Mouse (Mus musculus): ENCODE data around the gene Eloa. TPM values are rescaled to one million over a fixed set of nuclear protein-coding genes. Genes with fewer than 3 reads are reported as not detected.
"Not testable (repeated sequence)": the region's sequence is repeated elsewhere in the genome, so short reads cannot be mapped to it uniquely, and the experiment has no call there.

Eloa gene
- polyA plus RNA-seq (2012; rRNA removed): 11.4 and 12.3 TPM in 2 replicates

DNA sequence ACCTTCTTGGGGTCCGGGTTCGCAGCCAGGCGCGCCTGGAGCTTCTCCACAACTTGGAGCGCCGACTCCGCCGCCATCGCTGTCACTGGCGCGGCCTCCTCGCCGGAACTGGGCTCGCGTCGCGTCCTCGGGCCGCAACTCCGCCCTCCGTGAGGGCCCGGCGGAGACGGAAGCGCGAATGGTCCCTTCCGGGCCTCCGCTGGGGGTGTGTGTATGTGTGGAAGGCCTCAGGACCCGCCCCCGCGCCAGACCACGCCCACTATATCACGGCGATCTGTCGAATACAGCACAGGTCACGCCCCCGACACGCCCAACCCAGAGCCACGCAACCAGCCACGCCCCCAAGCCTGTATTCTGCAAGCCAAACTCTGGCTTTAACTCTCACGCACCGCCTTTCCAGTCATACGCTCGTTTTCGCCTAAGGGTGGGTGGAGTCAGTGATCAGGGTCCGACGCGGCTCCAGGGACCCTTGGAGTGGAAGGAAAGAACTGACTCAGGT is at the start of gene Eloa:
Gene Eloa, minus strand, starts transcription at position 215 of the 499 bp plus-strand sequence.
- peak; percentile 94 for DNase-seq (ENCODE audit: low read depth, low spot score)

GRCm38 (mm10) chr4:136071178-136071714 is 49.7 kb upstream of the Eloa start:
- WGBS: 6% methylated on average over 15 of the region's 15 CpGs
- DNase-seq (ENCODE audit: low read depth, low spot score): no peak

More for the DNA sequence above, at the start of gene Eloa:
- under 1% methylated on average over 48 of the region's 48 CpGs for WGBS

DNA sequence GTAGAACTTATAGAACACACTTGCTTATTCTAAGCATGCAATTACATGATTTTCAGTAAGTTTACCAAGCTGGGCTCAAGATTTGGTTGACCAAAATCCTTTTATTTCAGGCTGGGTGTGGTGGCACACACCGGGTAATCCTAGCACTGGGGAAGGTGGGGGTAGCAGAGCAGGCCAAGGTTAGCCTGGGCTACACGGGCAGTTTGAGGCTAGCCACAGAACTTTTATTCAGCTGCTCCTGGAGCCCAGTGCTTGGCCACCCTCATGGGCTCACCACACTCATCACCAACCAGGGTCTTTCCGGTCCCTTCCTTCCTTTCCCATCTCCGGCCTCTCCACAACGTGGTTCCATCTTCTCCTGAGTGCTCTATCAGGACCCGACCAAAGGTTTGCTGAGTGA is 49.0 kb upstream of the Eloa start:
- WGBS: 74% methylated on average over 6 of the region's 6 CpGs
- no peak for DNase-seq (ENCODE audit: low read depth, low spot score)

DNA sequence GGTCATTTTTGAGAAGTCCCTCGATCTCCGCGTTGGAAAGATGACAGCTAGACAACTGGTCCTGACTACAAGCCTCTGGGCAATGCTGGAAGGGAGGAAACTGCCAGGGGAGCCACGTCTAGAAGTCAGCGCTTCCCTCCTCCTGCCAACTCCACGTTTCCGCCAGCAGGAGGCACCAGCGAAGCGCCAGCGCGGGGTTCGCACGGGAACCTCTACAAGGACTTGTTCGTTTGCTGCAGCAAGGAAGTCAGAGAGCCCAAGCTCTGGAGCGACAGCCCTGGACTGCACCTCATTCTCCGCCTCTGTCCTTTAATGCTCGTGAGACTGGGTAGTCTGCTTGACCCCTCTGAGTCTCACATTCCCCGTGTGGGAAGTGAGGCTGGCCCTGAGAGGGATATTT is 48.4 kb upstream of the Eloa start:
- peak; percentile 51 for DNase-seq (ENCODE audit: low read depth, low spot score)
- WGBS: 2% methylated on average over 18 of the region's 18 CpGs

- no peak for DNase-seq (ENCODE audit: low read depth, low spot score)
- WGBS: 48% methylated on average over 4 of the region's 4 CpGs
Measured at GRCm38 (mm10) chr4:136069313-136069712, 47.8 kb upstream of the Eloa start.

- DNase-seq (ENCODE audit: low read depth, low spot score): no peak
- 91% methylated on average over 4 of the region's 4 CpGs for WGBS
Measured at GRCm38 (mm10) chr4:136063143-136063542, 41.6 kb upstream of the Eloa start.

DNA sequence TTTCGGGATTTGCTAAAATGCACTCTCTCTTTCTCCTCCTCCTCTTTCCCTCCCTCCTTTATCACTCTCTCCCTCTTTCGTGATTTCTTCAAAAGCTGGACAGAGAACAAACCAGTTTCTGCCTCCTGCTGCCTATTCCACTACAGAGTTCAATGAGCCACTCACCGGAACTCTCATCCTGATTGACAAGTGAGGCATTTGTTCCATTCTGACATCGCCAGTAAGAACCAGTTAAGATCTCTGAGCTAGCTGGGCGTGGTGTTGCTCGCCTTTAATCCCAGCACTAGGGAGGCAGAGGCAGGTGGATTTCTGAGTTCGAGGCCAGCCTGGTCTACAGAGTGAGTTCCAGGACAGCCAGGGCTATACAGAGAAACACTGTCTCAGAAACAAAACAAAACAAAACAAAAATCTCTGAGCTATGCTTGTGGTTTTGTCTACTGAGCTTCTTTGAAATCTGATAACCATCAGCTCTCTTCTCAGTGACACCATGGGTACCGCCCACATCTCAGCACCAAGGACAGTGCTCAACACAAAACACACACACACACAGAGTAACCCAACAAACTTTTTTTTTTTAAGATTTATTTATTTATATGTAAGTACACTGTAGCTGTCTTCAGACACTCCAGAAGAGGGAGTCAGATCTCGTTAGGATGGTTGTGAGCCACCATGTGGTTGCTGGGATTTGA is 38.4 kb upstream of the Eloa start:
- 74% methylated on average over 9 of the region's 9 CpGs for WGBS
- not testable (repeated sequence) for DNase-seq (ENCODE audit: low read depth, low spot score)

DNA sequence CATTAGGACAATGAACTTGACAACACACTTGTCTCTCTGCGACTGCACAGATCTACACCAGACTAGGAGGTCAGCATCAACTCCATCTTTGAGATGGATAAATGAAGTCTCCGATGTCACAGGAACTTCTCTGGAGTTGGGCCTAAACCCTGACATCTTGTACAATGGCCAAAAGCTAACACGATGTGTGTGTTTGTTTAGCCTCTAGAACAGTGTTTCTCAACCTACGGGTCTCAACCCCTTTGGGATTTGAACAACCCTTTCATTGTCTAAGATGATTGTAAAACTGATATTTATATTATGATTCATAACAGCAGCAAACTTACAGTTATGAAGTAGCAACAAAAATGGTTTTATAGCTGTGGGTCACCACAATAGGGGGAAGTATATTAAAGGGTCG is 36.4 kb upstream of the Eloa start:
- DNase-seq (ENCODE audit: low read depth, low spot score): no peak
- WGBS: 28% methylated on average over 5 of the region's 5 CpGs

DNA sequence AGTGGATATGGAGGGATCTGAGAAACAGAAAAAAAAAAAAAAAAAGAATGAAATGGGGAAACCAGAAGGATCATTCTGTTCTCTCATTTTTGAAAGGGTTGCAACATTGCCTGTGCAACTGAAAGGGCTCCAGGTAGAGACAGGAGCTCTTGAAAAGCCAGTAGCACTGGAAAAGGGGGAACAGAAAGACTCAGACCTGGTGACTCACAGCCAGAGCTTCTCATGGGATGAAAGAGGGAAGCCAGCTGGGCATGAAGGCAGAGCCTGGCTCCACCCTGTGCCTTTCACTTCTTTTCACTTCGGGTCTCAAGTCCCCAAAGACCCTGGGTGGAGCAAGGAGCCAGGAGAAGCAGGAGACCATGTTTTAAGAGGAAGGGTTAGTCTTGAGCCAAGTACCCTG is 34.5 kb upstream of the Eloa start:
- WGBS: 21% methylated on average over 1 of the region's 1 CpGs
- DNase-seq (ENCODE audit: low read depth, low spot score): no peak

DNA sequence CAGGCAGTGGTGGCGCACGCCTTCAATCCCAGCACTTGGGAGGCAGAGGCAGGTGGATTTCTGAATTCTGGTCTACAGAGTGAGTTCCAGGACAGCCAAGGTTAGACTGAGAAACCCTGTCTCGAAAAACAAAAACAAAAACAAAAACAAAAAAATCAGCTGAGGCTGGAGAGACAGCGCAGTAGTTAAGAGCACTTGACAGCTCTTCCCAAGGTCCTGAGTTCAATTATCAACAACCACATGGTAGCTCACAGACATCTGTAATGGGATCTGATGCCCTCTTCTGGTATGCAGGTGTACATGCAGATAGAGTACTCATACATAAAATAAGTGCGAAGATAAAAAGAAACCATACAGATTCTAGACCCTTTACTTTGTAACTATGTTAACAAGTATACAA is 32.3 kb upstream of the Eloa start:
- no peak for DNase-seq (ENCODE audit: low read depth, low spot score)
- WGBS: 79% methylated on average over 5 of the region's 5 CpGs

DNA sequence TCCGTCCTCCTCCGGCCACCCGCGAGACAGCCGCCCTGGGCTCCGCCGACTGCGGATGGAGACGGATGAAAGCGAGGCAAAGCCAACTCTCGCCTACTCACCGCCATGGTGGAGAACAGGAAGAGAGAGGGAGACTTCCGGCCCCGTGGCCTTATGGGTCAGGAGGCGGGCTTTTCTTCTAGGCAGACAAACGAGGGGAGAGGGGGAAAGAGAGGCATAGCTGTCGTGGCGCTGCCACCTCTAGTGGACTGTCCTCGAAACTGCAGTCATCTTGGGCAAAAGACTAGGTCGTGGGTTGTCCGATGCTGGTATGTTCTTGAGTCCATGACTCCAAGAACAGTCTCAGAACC is 31.7 kb upstream of the Eloa start, which contains the start of gene Rpl11:
Gene Rpl11, minus strand, starts transcription at position 182 of the 350 bp plus-strand sequence.
- under 1% methylated on average over 21 of the region's 21 CpGs for WGBS

DNA sequence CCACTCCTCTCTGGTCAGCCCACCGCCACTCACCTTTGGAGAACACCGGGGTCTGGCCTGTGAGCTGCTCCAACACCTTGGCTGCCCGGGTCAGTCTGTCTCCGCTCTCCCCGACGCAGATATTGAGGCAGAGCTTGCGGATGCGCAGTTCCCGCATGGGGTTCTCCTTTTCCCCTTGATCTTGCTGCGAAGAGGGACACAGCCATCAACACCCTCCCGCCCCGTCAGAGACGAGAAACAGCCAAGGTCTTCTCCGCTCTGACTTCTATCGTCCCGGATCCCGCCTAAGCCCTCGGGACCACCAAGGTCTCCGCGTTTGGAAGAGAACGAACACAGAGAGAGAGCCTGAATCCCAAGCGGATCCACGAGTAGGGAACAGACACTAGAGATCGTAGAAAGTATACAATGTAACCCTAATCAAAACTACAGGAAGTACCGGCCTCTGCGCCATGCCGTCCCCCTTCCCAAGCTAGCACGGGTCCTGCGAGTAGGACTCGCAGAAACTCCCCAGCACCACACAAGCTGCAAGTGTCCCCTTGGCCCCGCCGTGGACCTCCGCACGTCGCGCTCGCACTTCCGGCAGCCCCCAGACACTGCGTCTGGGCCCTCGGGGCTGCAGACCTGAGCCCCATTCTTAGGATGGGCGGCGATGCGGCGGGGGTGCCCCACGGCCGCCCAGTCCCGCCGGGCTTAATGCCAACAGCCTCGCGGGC is 31.1 kb upstream of the Eloa start:
- DNase-seq (ENCODE audit: low read depth, low spot score): no peak
- WGBS: under 1% methylated on average over 50 of the region's 50 CpGs

More for the DNA sequence above, 31.7 kb upstream of the Eloa start, which contains the start of gene Rpl11:
- DNase-seq (ENCODE audit: low read depth, low spot score): peak; percentile 87

GRCm38 (mm10) chr4:136052060-136052459 is 30.5 kb upstream of the Eloa start:
- no peak for DNase-seq (ENCODE audit: low read depth, low spot score)
- 1% methylated on average over 3 of the region's 3 CpGs for WGBS

DNA sequence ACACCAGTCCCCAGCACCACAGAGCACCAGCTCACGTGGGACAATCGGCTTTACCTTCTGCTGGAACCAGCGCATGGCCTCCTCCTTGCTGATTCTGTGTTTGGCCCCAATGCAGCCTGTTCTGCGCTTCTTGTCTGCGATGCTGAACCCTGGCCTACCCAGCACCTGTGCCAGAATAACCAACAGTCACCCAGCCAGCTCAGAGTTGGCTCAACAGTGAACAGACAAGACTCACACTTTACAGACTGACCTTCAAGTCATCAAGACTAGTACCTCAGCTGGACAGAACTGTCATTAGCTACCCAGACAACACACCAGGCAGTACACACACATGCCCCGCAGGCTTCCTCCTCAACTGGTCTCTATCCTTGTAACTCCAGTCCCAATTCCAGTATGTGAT is 28.7 kb upstream of the Eloa start:
- 88% methylated on average over 6 of the region's 6 CpGs for WGBS
- DNase-seq (ENCODE audit: low read depth, low spot score): no peak

- WGBS: 54% methylated on average over 4 of the region's 4 CpGs
- DNase-seq (ENCODE audit: low read depth, low spot score): no peak
Measured at GRCm38 (mm10) chr4:136048291-136049032, 26.9 kb upstream of the Eloa start.

DNA sequence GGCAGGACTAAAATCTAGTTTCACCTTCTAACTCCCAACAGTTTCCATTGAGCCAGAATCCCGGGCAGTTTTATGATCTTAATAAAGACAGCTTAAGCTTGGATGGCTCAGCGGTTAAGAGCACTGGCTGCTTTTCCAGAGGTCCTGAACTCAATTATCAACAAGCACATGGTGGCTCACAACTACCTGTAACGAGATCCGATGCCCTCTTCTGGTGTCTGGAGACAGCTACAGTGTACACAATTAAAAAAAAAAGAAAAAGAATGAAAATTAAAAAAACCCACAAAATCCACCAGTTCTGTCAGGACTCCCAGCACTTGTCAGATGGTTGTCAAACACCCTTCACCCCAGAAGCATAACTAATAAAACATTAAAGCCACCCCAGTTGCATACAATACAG is 26.1 kb upstream of the Eloa start:
- 19% methylated on average over 4 of the region's 4 CpGs for WGBS
- no peak for DNase-seq (ENCODE audit: low read depth, low spot score)

DNA sequence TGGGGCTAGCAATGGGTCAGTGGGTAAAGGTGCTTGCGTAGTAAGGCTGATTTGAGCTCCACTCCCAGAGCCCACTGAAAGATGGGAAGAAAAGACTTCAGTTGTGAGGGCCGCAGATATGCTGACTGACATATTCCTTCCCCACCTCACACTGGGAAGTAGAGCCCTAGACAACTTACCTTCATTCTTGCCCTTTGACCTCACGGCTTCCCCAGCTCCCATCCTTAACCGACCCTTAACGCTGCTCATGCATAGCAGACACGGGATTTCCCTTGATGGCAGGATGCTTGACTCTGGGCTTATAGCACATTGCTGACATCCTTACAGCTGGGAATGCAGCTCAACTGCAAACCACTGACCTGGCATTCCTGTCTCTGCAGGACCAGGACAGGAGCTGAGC is 25.3 kb upstream of the Eloa start:
- WGBS: 78% methylated on average over 6 of the region's 6 CpGs
- no peak for DNase-seq (ENCODE audit: low read depth, low spot score)

DNA sequence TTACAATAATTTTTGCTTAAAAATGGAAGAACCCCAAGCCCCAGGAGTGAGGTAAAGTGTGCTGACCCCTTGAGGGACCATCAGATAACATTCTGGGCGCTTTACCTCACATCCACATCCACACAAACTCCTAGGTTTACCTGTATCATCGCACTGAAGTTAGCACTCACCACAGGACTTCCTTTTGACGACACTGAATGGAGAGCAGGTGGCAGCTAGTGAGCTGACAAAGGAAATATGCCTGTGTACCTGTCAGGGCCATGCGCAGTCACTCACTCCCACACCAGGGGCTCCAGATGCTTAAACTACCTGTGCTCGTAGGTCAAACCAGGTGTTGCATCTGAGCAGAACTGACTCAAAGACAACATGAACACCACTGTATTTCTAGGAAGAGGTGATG is 23.5 kb upstream of the Eloa start:
- WGBS: 87% methylated on average over 5 of the region's 5 CpGs
- DNase-seq (ENCODE audit: low read depth, low spot score): no peak

GRCm38 (mm10) chr4:136043784-136044400 is 22.3 kb upstream of the Eloa start:
- 78% methylated on average over 6 of the region's 6 CpGs for WGBS
- DNase-seq (ENCODE audit: low read depth, low spot score): no peak

GRCm38 (mm10) chr4:136035078-136035477 is 13.5 kb upstream of the Eloa start:
- 71% methylated on average over 4 of the region's 4 CpGs for WGBS

More at GRCm38 (mm10) chr4:136035078-136035477, 13.5 kb upstream of the Eloa start:
- DNase-seq (ENCODE audit: low read depth, low spot score): no peak

Data from large intestine, adult 2 months (tissue).